Mouse (Mus musculus) ovary, adult 18-20 months (tissue): ENCODE results near the gene Peg10.

Experiments used
- DNase-seq: peaks from one replicate; pipeline ENCODE4 v3.0.0; 2022; ENCODE audit warnings: low spot score, mixed read lengths

The Peg10 gene

GRCm38 (mm10) chr6:4746696-4747439 is at the start of gene Peg10, which contains the start of gene Sgce:
TSS of gene Peg10 (plus strand) at chr6:4747306.
TSS of gene Sgce (minus strand) at chr6:4747207.
- peak; percentile 69 for DNase-seq

- DNase-seq = no peak
Measured at GRCm38 (mm10) chr6:4701641-4702040, 45.5 kb upstream of the Peg10 start.

- DNase-seq = no peak
Measured at GRCm38 (mm10) chr6:4703908-4704307, 43.2 kb upstream of the Peg10 start.

GRCm38 (mm10) chr6:4706415-4706814 is 40.7 kb upstream of the Peg10 start:
- no peak for DNase-seq

GRCm38 (mm10) chr6:4708971-4709370 is 38.1 kb upstream of the Peg10 start:
- peak; percentile 12 for DNase-seq

GRCm38 (mm10) chr6:4716171-4716570 is 30.9 kb upstream of the Peg10 start:
- DNase-seq = no peak

- no peak for DNase-seq
Measured at GRCm38 (mm10) chr6:4717344-4717743, 29.8 kb upstream of the Peg10 start.

GRCm38 (mm10) chr6:4722142-4722541 is 25.0 kb upstream of the Peg10 start:
- no peak for DNase-seq

- DNase-seq = no peak
Measured at GRCm38 (mm10) chr6:4722739-4723138, 24.4 kb upstream of the Peg10 start.

GRCm38 (mm10) chr6:4723998-4724757 is 22.9 kb upstream of the Peg10 start:
- no peak for DNase-seq

- DNase-seq = no peak
Measured at GRCm38 (mm10) chr6:4728305-4728704, 18.8 kb upstream of the Peg10 start.

GRCm38 (mm10) chr6:4731675-4732074 is 15.4 kb upstream of the Peg10 start:
- no peak for DNase-seq

GRCm38 (mm10) chr6:4733208-4733607 is 13.9 kb upstream of the Peg10 start:
- DNase-seq = no peak

- DNase-seq = no peak
Measured at GRCm38 (mm10) chr6:4736372-4736771, 10.7 kb upstream of the Peg10 start.

GRCm38 (mm10) chr6:4738034-4738629 is 9.0 kb upstream of the Peg10 start:
- DNase-seq = no peak

GRCm38 (mm10) chr6:4738717-4739116 is 8.4 kb upstream of the Peg10 start:
- DNase-seq = no peak

GRCm38 (mm10) chr6:4739522-4740355 is 7.4 kb upstream of the Peg10 start:
- no peak for DNase-seq

- no peak for DNase-seq
Measured at GRCm38 (mm10) chr6:4740511-4740910, 6.6 kb upstream of the Peg10 start.

- no peak for DNase-seq
Measured at GRCm38 (mm10) chr6:4746036-4746695, 940 bp upstream of the Peg10 start.

- DNase-seq = no peak
Measured at GRCm38 (mm10) chr6:4747677-4748505, 785 bp downstream of the Peg10 start.
